Mouse (Mus musculus) testis, adult 2 months (tissue): ENCODE data around the gene Cyp4b1. TPM values are rescaled to one million over a fixed set of nuclear protein-coding genes. Genes with fewer than 3 reads are reported as not detected.
"Not testable (repeated sequence)": the region's sequence is repeated elsewhere in the genome, so short reads cannot be mapped to it uniquely, and the experiment has no call there.

Experiments
- H3K27ac ChIP-seq: fragments of 200-500 bp; 2 replicates; pipeline ENCODE4 v1.5.1; 2012; ENCODE audit warnings: low read depth, low read length; ENCODE audit not compliant: control insufficient read depth, insufficient read depth
- H3K27me3 ChIP-seq: fragments of 200-500 bp; 2 replicates; pipeline ENCODE4 v1.6.1; 2012; ENCODE audit warnings: mild to moderate bottlenecking, low read length, moderate library complexity; ENCODE audit not compliant: control insufficient read depth, insufficient read depth
- H3K36me3 ChIP-seq: fragments of 200-500 bp; 2 replicates; pipeline ENCODE4 v1.6.1; 2012; ENCODE audit warnings: mild to moderate bottlenecking, low read length; ENCODE audit not compliant: control insufficient read depth, insufficient read depth
- H3K4me1 ChIP-seq: fragments of 200-500 bp; 2 replicates; pipeline ENCODE4 v1.6.1; 2012; ENCODE audit warnings: low read length; ENCODE audit not compliant: control insufficient read depth, insufficient read depth
- H3K4me3 ChIP-seq: fragments of 200-500 bp; 2 replicates; pipeline ENCODE4 v1.5.1; 2012; ENCODE audit warnings: low read depth, mild to moderate bottlenecking, low read length, moderate library complexity, mixed read lengths; ENCODE audit not compliant: control insufficient read depth
- CTCF ChIP-seq: fragments of 200-500 bp; IDR thresholded peaks from 2 replicates; pipeline ENCODE4 v1.5.1; 2012; ENCODE audit warnings: low read depth, mild to moderate bottlenecking, inconsistent platforms, low read length, moderate library complexity; ENCODE audit not compliant: control insufficient read depth, insufficient read depth, insufficient replicate concordance
- POLR2A ChIP-seq: fragments of 200-500 bp; IDR thresholded peaks from 2 replicates; pipeline ENCODE4 v1.6.1; 2012; ENCODE audit warnings: low read depth, mild to moderate bottlenecking, inconsistent platforms, low read length, moderate library complexity; ENCODE audit not compliant: control insufficient read depth
- polyA plus RNA-seq: library from polyadenylated mRNA; depleted of rRNA; stranded (reverse); fragments of >200 nt; gene quantifications from 2 replicates; pipeline ENCODE4 v1.2.3, GENCODE M21; 2012

The Cyp4b1 gene
- polyA plus RNA-seq, 1 experiment: 0.93 TPM

- Histone ChIP-seq H3K4me1 (no peaks in the 10 kb centered on the region), H3K27me3 (no peaks in the 10 kb centered on the region), H3K36me3 (no peaks in the 10 kb centered on the region), H3K27ac (no peak overlapping the region), H3K4me3 (no peak overlapping the region)
- no peak for TF ChIP-seq POLR2A
- no peak for TF ChIP-seq CTCF
Measured at GRCm38 (mm10) chr4:115650866-115651265, 3.3 kb upstream of the Cyp4b1 start.

- no peaks in the 10 kb centered on the region for H3K4me1 ChIP-seq
- H3K27ac ChIP-seq: no peak overlapping the region
- no peak overlapping the region for H3K4me3 ChIP-seq
- no peaks in the 10 kb centered on the region for H3K36me3 ChIP-seq
- no peak for TF ChIP-seq CTCF
- TF ChIP-seq POLR2A: no peak
- H3K27me3 ChIP-seq: no peaks in the 10 kb centered on the region
Measured at GRCm38 (mm10) chr4:115649344-115649743, 1.8 kb upstream of the Cyp4b1 start.

GRCm38 (mm10) chr4:115648752-115649151, 1.2 kb upstream of the Cyp4b1 start:
- H3K27ac ChIP-seq: no peak overlapping the region
- H3K36me3 ChIP-seq: no peaks in the 10 kb centered on the region
- no peak for TF ChIP-seq POLR2A
- TF ChIP-seq CTCF: no peak
- H3K4me3 ChIP-seq: no peak overlapping the region
- H3K27me3 ChIP-seq: no peaks in the 10 kb centered on the region
- H3K4me1 ChIP-seq: no peaks in the 10 kb centered on the region

GRCm38 (mm10) chr4:115645371-115645770, 2.2 kb downstream of the Cyp4b1 start:
- no peak overlapping the region for H3K4me3 ChIP-seq
- no peaks in the 10 kb centered on the region for H3K36me3 ChIP-seq
- no peaks in the 10 kb centered on the region for H3K27me3 ChIP-seq
- H3K27ac ChIP-seq: no peak overlapping the region
- TF ChIP-seq CTCF (no peak), POLR2A (no peak)
- H3K4me1 ChIP-seq: no peaks in the 10 kb centered on the region

- no peaks in the 10 kb centered on the region for H3K27me3 ChIP-seq
- H3K4me1 ChIP-seq: no peaks in the 10 kb centered on the region
- no peaks in the 10 kb centered on the region for H3K36me3 ChIP-seq
- no peak overlapping the region for H3K27ac ChIP-seq
- no peak overlapping the region for H3K4me3 ChIP-seq
- no peak for TF ChIP-seq POLR2A
- TF ChIP-seq CTCF: no peak
Measured at GRCm38 (mm10) chr4:115642967-115643754, 4.4 kb downstream of the Cyp4b1 start.

- H3K27ac ChIP-seq, H3K4me1 ChIP-seq, H3K27me3 ChIP-seq, H3K4me3 ChIP-seq, H3K36me3 ChIP-seq: not testable (repeated sequence)
Measured at GRCm38 (mm10) chr4:115625560-115625959, 22.0 kb downstream of the Cyp4b1 start.

- Histone ChIP-seq H3K4me3 (no peak overlapping the region), H3K36me3 (no peaks in the 10 kb centered on the region), H3K27me3 (no peaks in the 10 kb centered on the region), H3K4me1 (no peaks in the 10 kb centered on the region), H3K27ac (no peak overlapping the region)
- no peak for TF ChIP-seq POLR2A
- no peak for TF ChIP-seq CTCF
Measured at GRCm38 (mm10) chr4:115614005-115614404, 33.5 kb downstream of the Cyp4b1 start.

DNA sequence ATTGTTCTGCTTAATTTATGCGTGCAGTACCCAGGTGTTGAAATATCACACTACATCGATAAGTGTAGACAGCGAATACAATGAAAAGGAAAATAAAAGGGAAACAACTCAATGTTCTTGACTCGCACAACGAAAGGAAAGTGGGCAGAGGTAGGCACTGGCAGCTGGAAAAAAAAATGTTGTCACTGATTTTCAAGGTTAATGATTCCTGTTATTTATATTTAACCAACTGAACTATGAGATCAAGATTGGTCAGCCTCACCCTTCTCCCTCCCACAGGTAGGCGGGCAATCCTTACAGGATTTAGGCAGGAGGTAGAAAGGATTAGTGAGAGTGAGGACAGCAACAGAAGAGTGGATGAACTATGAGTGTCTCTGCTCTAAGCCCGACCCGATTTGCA, 46.9 kb downstream of the Cyp4b1 start, which contains the start of gene Cyp4a32:
Gene Cyp4a32, plus strand, starts transcription at position 359 of the 400 bp plus-strand sequence.
- H3K27me3 ChIP-seq, H3K4me1 ChIP-seq, H3K4me3 ChIP-seq, H3K36me3 ChIP-seq, H3K27ac ChIP-seq: not testable (repeated sequence)
